Mouse (Mus musculus): ENCODE results near the gene Spata33. TPM values are rescaled to one million over a fixed set of nuclear protein-coding genes. Genes with fewer than 3 reads are reported as not detected.
A peak's percentile ranks its signal among the peaks of the same experiment; 100 is the strongest.
"Not testable (repeated sequence)": the region's sequence is repeated elsewhere in the genome, so short reads cannot be mapped to it uniquely, and the experiment has no call there.

Gene Spata33
- polyA plus RNA-seq (2015; fragmentation: Nextera tagmentation; extraction: Ambion mirVana) = 5.0 and 5.1 TPM in 2 replicates

- H3K4me3 ChIP-seq = peak within 1 kb of the TSS; percentile 89
- no peaks in the 10 kb centered on the region for H3K27me3 ChIP-seq
- H3K9ac ChIP-seq (replicated peaks) = peak within 1 kb of the TSS; percentile 94
- peak within 1 kb of the TSS; percentile 95 for H3K4me2 ChIP-seq (replicated peaks)
- WGBS = 1% methylated on average over 76 of the region's 76 CpGs
- peaks cover 26% of the 10 kb centered on the region for H3K36me3 ChIP-seq
- peaks cover 21% of the 10 kb centered on the region for H3K4me1 ChIP-seq
- no peaks in the 10 kb centered on the region for H3K9me3 ChIP-seq
- H3K27ac ChIP-seq (replicated peaks) = 0 out of 2 replicates have a peak within 1 kb of the TSS, but pooled peaks have one; percentile 27
- peak; percentile 94 for ATAC-seq (replicated peaks)
Measured at GRCm38 (mm10) chr8:123212321-123213117, at the start of gene Spata33, which contains the start of gene Chmp1a. Gene Spata33 (plus strand): TSS chr8:123212832. Gene Chmp1a (minus strand): TSS chr8:123212763.

GRCm38 (mm10) chr8:123181391-123181790 lies 31.2 kb upstream of the Spata33 start:
- Histone ChIP-seq H3K9me3 (no peaks in the 10 kb centered on the region), H3K36me3 (no peaks in the 10 kb centered on the region), H3K9ac (replicated peaks) (no peak overlapping the region), H3K27me3 (no peaks in the 10 kb centered on the region), H3K4me1 (no peaks in the 10 kb centered on the region), H3K4me3 (no peak overlapping the region), H3K27ac (replicated peaks) (no peak overlapping the region), H3K4me2 (replicated peaks) (no peak overlapping the region)
- ATAC-seq (replicated peaks) = no peak
- WGBS = 81% methylated on average over 3 of the region's 3 CpGs

GRCm38 (mm10) chr8:123185566-123186409 lies 26.8 kb upstream of the Spata33 start, which contains the start of gene Dpep1:
Gene Dpep1 (plus strand): TSS chr8:123186242.
- Histone ChIP-seq H3K27ac (replicated peaks) (no peak within 1 kb of the TSS), H3K36me3 (no peaks in the 10 kb centered on the region), H3K27me3 (no peaks in the 10 kb centered on the region), H3K9me3 (no peaks in the 10 kb centered on the region), H3K4me1 (no peaks in the 10 kb centered on the region), H3K9ac (replicated peaks) (no peak within 1 kb of the TSS), H3K4me3 (no peak within 1 kb of the TSS), H3K4me2 (replicated peaks) (no peak within 1 kb of the TSS)
- no peak for ATAC-seq (replicated peaks)
- WGBS = 59% methylated on average over 19 of the region's 19 CpGs

- Histone ChIP-seq H3K4me3 (no peak overlapping the region), H3K36me3 (no peaks in the 10 kb centered on the region), H3K27ac (replicated peaks) (no peak overlapping the region), H3K4me2 (replicated peaks) (no peak overlapping the region), H3K4me1 (no peaks in the 10 kb centered on the region), H3K9me3 (no peaks in the 10 kb centered on the region), H3K27me3 (no peaks in the 10 kb centered on the region), H3K9ac (replicated peaks) (no peak overlapping the region)
- no peak for ATAC-seq (replicated peaks)
- WGBS = 87% methylated on average over 2 of the region's 2 CpGs
Measured at GRCm38 (mm10) chr8:123188006-123188405, 24.6 kb upstream of the Spata33 start.

- Histone ChIP-seq H3K4me1 (no peaks in the 10 kb centered on the region), H3K4me3 (no peak overlapping the region), H3K9ac (replicated peaks) (no peak overlapping the region), H3K27me3 (no peaks in the 10 kb centered on the region), H3K9me3 (no peaks in the 10 kb centered on the region), H3K27ac (replicated peaks) (no peak overlapping the region), H3K36me3 (no peaks in the 10 kb centered on the region), H3K4me2 (replicated peaks) (no peak overlapping the region)
- no peak for ATAC-seq (replicated peaks)
- WGBS = 71% methylated on average over 7 of the region's 7 CpGs
Measured at GRCm38 (mm10) chr8:123188841-123189240, 23.8 kb upstream of the Spata33 start.

- Histone ChIP-seq H3K27ac (replicated peaks) (no peak overlapping the region), H3K4me2 (replicated peaks) (no peak overlapping the region), H3K9ac (replicated peaks) (no peak overlapping the region), H3K4me1 (no peaks in the 10 kb centered on the region), H3K36me3 (no peaks in the 10 kb centered on the region), H3K4me3 (no peak overlapping the region), H3K9me3 (no peaks in the 10 kb centered on the region), H3K27me3 (no peaks in the 10 kb centered on the region)
- no peak for ATAC-seq (replicated peaks)
- WGBS = 0% methylated on average over 9 of the region's 9 CpGs
Measured at GRCm38 (mm10) chr8:123190678-123191077, 22.0 kb upstream of the Spata33 start.

GRCm38 (mm10) chr8:123191908-123192307 lies 20.7 kb upstream of the Spata33 start:
- 61% methylated on average over 8 of the region's 8 CpGs for WGBS
- Histone ChIP-seq H3K4me1 (no peaks in the 10 kb centered on the region), H3K36me3 (no peaks in the 10 kb centered on the region), H3K27ac (replicated peaks) (no peak overlapping the region), H3K4me2 (replicated peaks) (no peak overlapping the region), H3K27me3 (no peaks in the 10 kb centered on the region), H3K4me3 (no peak overlapping the region), H3K9ac (replicated peaks) (no peak overlapping the region), H3K9me3 (no peaks in the 10 kb centered on the region)
- ATAC-seq (replicated peaks) = no peak

GRCm38 (mm10) chr8:123193771-123194170 lies 18.9 kb upstream of the Spata33 start:
- Histone ChIP-seq H3K9me3 (no peaks in the 10 kb centered on the region), H3K27me3 (no peaks in the 10 kb centered on the region), H3K36me3 (no peaks in the 10 kb centered on the region), H3K4me1 (no peaks in the 10 kb centered on the region), H3K9ac (replicated peaks) (no peak overlapping the region), H3K4me2 (replicated peaks) (no peak overlapping the region), H3K4me3 (no peak overlapping the region), H3K27ac (replicated peaks) (no peak overlapping the region)
- no peak for ATAC-seq (replicated peaks)
- 93% methylated on average over 9 of the region's 9 CpGs for WGBS

- H3K36me3 ChIP-seq; H3K27ac ChIP-seq (replicated peaks); H3K4me2 ChIP-seq (replicated peaks); H3K4me1 ChIP-seq; H3K9me3 ChIP-seq; ATAC-seq (replicated peaks); H3K27me3 ChIP-seq; H3K4me3 ChIP-seq; H3K9ac ChIP-seq (replicated peaks): not testable (repeated sequence)
- 80% methylated on average over 5 of the region's 5 CpGs for WGBS
Measured at GRCm38 (mm10) chr8:123197016-123197415, 15.6 kb upstream of the Spata33 start.

GRCm38 (mm10) chr8:123199864-123200263 lies 12.8 kb upstream of the Spata33 start:
- H3K9me3 ChIP-seq = no peaks in the 10 kb centered on the region
- no peak overlapping the region for H3K27ac ChIP-seq (replicated peaks)
- no peaks in the 10 kb centered on the region for H3K4me1 ChIP-seq
- H3K4me2 ChIP-seq (replicated peaks) = no peak overlapping the region
- 72% methylated on average over 14 of the region's 14 CpGs for WGBS
- H3K4me3 ChIP-seq = no peak overlapping the region
- H3K36me3 ChIP-seq = 0 out of 2 replicates have a peak, but pooled peaks cover 4% of the 10 kb centered on the region
- H3K9ac ChIP-seq (replicated peaks) = no peak overlapping the region
- H3K27me3 ChIP-seq = no peaks in the 10 kb centered on the region
- ATAC-seq (replicated peaks) = no peak

GRCm38 (mm10) chr8:123202288-123202687 lies 10.3 kb upstream of the Spata33 start:
- Histone ChIP-seq H3K4me3 (no peak overlapping the region), H3K9me3 (no peaks in the 10 kb centered on the region), H3K36me3 (peaks cover 20% of the 10 kb centered on the region), H3K4me1 (no peaks in the 10 kb centered on the region), H3K4me2 (replicated peaks) (no peak overlapping the region), H3K27ac (replicated peaks) (no peak overlapping the region), H3K27me3 (no peaks in the 10 kb centered on the region), H3K9ac (replicated peaks) (no peak overlapping the region)
- 23% methylated on average over 5 of the region's 5 CpGs for WGBS
- peak; percentile 64 for ATAC-seq (replicated peaks)

GRCm38 (mm10) chr8:123203571-123203970 lies 9.1 kb upstream of the Spata33 start:
- ATAC-seq (replicated peaks) = no peak
- no peaks in the 10 kb centered on the region for H3K27me3 ChIP-seq
- WGBS = 87% methylated on average over 3 of the region's 3 CpGs
- H3K9me3 ChIP-seq = no peaks in the 10 kb centered on the region
- H3K27ac ChIP-seq (replicated peaks) = no peak overlapping the region
- no peak overlapping the region for H3K9ac ChIP-seq (replicated peaks)
- H3K4me1 ChIP-seq = no peaks in the 10 kb centered on the region
- no peak overlapping the region for H3K4me2 ChIP-seq (replicated peaks)
- peaks cover 32% of the 10 kb centered on the region for H3K36me3 ChIP-seq
- no peak overlapping the region for H3K4me3 ChIP-seq

Measured in forebrain, embryonic 15.5 days (tissue).